ENCODE assay signal across 8 mouse cellular contexts in genomic region chr10:94945206-94945711, GRCm38 (mm10). TPM values are rescaled to one million over a fixed set of nuclear protein-coding genes. Genes with fewer than 3 reads are reported as not detected.
DNase-seq lines count a peak whose midpoint lies in the region; ATAC-seq lines count a peak whose summit lies in the region.

No protein-coding gene starts in this region.

- peak; percentile 11; the same call in 1 of the 2 replicates for ATAC-seq in embryonic facial prominence, embryonic 11.5 days (replicated peaks; ENCODE audit: insufficient number of reproducible peaks, low FRiP score, low TSS enrichment, low read depth)
- peak; percentile 31 for ATAC-seq in hindbrain, embryonic 15.5 days (ENCODE audit: low FRiP score, low read depth)
- ATAC-seq in stomach, embryonic 16.5 days (ENCODE audit: insufficient read depth, low FRiP score), result no peak; the same call in 1 of the 2 replicates

- under 1% methylated on average over 36 of the region's 36 CpGs for WGBS in embryonic facial prominence, embryonic 11.5 days
- whole genome bisulfite sequencing in hindbrain, embryonic 15.5 days, result under 1% methylated on average over 35 of the region's 36 CpGs
- under 1% methylated on average over 36 of the region's 36 CpGs for WGBS in stomach, embryonic 16.5 days

- peaks cover 8% of the 10 kb centered on the region for H3K4me1 ChIP-seq in embryonic facial prominence, embryonic 11.5 days (ENCODE audit: control insufficient read depth, insufficient read depth, low read length)
- H3K4me1 ChIP-seq in hindbrain, embryonic 15.5 days (replicated peaks), result peaks cover 37% of the 10 kb centered on the region
- H3K4me1 ChIP-seq in stomach, embryonic 16.5 days (ENCODE audit: control insufficient read depth, insufficient read depth, low read length), result peaks cover 20% of the 10 kb centered on the region

- peak overlapping the region; percentile 75 for H3K9ac ChIP-seq in embryonic facial prominence, embryonic 11.5 days (replicated peaks; ENCODE audit: low read length)
- H3K9ac ChIP-seq in hindbrain, embryonic 15.5 days, result peak overlapping the region; percentile 90
- peak overlapping the region; percentile 75 for H3K9ac ChIP-seq in stomach, embryonic 16.5 days (ENCODE audit: low read length)

- no peaks in the 10 kb centered on the region for H3K36me3 ChIP-seq in embryonic facial prominence, embryonic 11.5 days (replicated peaks; ENCODE audit: control insufficient read depth, insufficient read depth, low read depth, low read length)
- H3K36me3 ChIP-seq in hindbrain, embryonic 15.5 days, result no peaks in the 10 kb centered on the region
- H3K36me3 ChIP-seq in stomach, embryonic 16.5 days (ENCODE audit: control insufficient read depth, insufficient read depth, low read length), result no peaks in the 10 kb centered on the region

- DNase-seq in cerebellum, adult 11 months, result peak; percentile 41
- no peak for DNase-seq in cerebellum, adult 9-10 months
- peak; percentile 26 for DNase-seq in right cerebral cortex, adult 18-20 months
- DNase-seq in right cerebral cortex, postnatal 25 days, result no peak
- peak; percentile 57 for DNase-seq in embryonic facial prominence, embryonic 11.5 days (ENCODE audit: low spot score)
- peak; percentile 29 for DNase-seq in lung, postnatal 10 days

- peak overlapping the region; percentile 67 for H3K4me3 ChIP-seq in embryonic facial prominence, embryonic 11.5 days (ENCODE audit: low read depth, low read length)
- peak overlapping the region; percentile 80 for H3K4me3 ChIP-seq in hindbrain, embryonic 15.5 days
- H3K4me3 ChIP-seq in stomach, embryonic 16.5 days (replicated peaks; ENCODE audit: low read length), result peak overlapping the region; percentile 73

- H3K9me3 ChIP-seq in embryonic facial prominence, embryonic 11.5 days (replicated peaks; ENCODE audit: control insufficient read depth, low read length), result no peaks in the 10 kb centered on the region
- no peaks in the 10 kb centered on the region for H3K9me3 ChIP-seq in hindbrain, embryonic 15.5 days
- H3K9me3 ChIP-seq in stomach, embryonic 16.5 days (replicated peaks; ENCODE audit: control insufficient read depth, low read length), result no peaks in the 10 kb centered on the region

- peaks cover 30% of the 10 kb centered on the region for H3K27me3 ChIP-seq in embryonic facial prominence, embryonic 11.5 days (ENCODE audit: control insufficient read depth, insufficient read depth, low read length)
- H3K27me3 ChIP-seq in hindbrain, embryonic 15.5 days, result no peaks in the 10 kb centered on the region
- H3K27me3 ChIP-seq in stomach, embryonic 16.5 days (ENCODE audit: control insufficient read depth, insufficient read depth, low read length), result peaks cover 25% of the 10 kb centered on the region

- peak overlapping the region; percentile 81 for H3K4me2 ChIP-seq in embryonic facial prominence, embryonic 11.5 days (ENCODE audit: low read depth, low read length)
- H3K4me2 ChIP-seq in hindbrain, embryonic 15.5 days, result peak overlapping the region; percentile 73
- peak overlapping the region; percentile 91 for H3K4me2 ChIP-seq in stomach, embryonic 16.5 days (ENCODE audit: low read depth, low read length)

- H3K27ac ChIP-seq in embryonic facial prominence, embryonic 11.5 days (replicated peaks; ENCODE audit: low read depth, low read length), result no peak overlapping the region
- peak overlapping the region; percentile 92 for H3K27ac ChIP-seq in hindbrain, embryonic 15.5 days (replicated peaks)
- no peak overlapping the region for H3K27ac ChIP-seq in stomach, embryonic 16.5 days (ENCODE audit: low read length)

RNA-seq across cellular contexts. Expression of gene Plxnc1, which starts 0.6 kb away (rescaled TPM):
- 2.0 and 2.8 TPM in 2 replicates for polyA plus RNA-seq in embryonic facial prominence, embryonic 11.5 days (2014; fragmentation: Nextera tagmentation; extraction: Ambion mirVana)
- 12.5 and 13.1 TPM in 2 replicates for polyA plus RNA-seq in hindbrain, embryonic 15.5 days (2015; fragmentation: Nextera tagmentation; extraction: Ambion mirVana)
- 1.2 and 1.9 TPM in 2 replicates for polyA plus RNA-seq in stomach, embryonic 16.5 days (2015; fragmentation: Nextera tagmentation; extraction: Ambion mirVana)

Comparison
In these comparisons a context has a peak if more than half of its experiments do, and no peak if none do; other contexts are left out.
1. DNase-seq: peak in cerebellum, adult 11 months (single experiment), right cerebral cortex, adult 18-20 months (single experiment), embryonic facial prominence, embryonic 11.5 days (single experiment) and lung, postnatal 10 days (single experiment); none in cerebellum, adult 9-10 months (single experiment) and right cerebral cortex, postnatal 25 days (single experiment).
2. Peak in every context shown above with its lines, with median percentiles within 50 percentile points of each other: H3K4me2 ChIP-seq, H3K4me3 ChIP-seq and H3K9ac ChIP-seq.